Mouse (Mus musculus): ENCODE results near the gene Prrx1. TPM values are rescaled to one million over a fixed set of nuclear protein-coding genes. Genes with fewer than 3 reads are reported as not detected.

The Prrx1 gene
- total RNA-seq, 2 experiments from 2014 or later, result not detected

DNA sequence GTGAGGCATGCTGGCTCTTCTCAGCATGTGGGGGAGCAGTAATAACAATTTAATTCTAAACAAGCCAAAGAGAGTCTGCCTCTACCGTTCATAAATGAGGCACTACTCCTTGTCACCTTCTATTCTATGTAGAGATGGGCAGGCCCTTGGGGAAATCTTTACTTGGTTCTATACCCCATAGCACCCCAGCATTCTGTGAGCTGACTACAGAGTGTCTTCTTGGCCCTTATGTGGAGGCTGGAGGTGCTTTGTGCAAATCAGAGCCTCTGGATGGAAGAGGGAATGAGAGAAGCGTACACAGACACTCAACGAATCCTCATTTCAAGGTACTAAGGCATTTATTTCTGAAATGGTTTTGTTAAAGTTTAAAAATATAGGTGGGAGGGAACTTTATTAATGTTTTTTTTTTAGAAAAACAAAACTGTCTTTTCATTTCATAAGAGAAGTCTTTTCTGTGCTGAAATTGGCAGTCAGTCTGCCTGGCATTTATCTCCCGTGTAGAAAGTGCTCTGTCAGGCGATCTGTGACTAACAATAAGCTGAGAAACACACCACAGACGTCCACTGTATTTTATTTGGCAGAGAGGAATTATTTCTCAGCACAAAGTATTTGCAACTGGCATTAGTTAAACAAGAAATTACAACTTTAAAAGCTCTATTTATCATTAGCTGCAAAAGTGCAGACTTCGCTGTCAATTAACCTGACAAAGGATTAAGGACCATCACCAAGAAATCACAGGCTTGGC lies 33.2 kb downstream of the Prrx1 start:
- ATAC-seq (replicated peaks; ENCODE audit: low FRiP score, poor library complexity, severe bottlenecking), result no peak

DNA sequence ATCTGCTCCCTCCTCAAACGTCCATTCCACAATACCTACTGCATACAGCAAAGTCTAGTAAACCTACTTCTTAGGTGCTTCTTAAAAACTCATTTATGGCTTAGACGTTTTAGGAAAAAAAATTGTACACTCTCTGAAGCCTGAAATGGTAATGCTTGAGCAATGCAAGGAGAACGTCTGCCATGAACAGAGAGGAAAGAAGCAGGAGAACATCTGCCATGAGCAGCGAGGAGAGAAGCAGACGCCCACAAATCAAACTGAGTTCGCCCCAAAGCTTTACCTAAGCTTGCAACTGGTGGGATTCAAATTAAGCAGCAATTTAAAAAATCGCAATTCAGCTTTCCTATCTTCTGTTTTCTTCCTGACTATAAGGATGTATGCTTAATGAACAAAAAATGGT lies 36.4 kb downstream of the Prrx1 start:
- ATAC-seq (replicated peaks; ENCODE audit: low FRiP score, poor library complexity, severe bottlenecking), result no peak

DNA sequence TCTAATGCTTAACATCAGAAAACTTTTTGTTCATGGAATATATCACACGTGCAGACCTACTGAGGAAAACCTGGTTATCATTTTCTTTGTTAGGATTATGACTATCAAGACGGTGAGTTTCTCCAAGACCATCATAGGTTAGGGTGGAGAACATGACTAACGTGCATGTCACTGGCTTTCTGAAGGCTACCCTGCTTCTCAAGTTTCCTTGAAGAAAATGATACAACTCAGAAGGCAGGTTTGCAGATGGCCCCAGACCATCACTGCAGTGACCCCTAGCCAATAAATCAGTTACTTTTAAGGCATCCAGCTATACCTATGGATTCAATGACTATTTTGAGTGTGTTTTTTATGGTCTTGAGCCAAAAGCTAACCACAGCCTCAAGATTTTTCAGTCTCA lies 38.6 kb downstream of the Prrx1 start:
- ATAC-seq (replicated peaks; ENCODE audit: low FRiP score, poor library complexity, severe bottlenecking), result no peak

DNA sequence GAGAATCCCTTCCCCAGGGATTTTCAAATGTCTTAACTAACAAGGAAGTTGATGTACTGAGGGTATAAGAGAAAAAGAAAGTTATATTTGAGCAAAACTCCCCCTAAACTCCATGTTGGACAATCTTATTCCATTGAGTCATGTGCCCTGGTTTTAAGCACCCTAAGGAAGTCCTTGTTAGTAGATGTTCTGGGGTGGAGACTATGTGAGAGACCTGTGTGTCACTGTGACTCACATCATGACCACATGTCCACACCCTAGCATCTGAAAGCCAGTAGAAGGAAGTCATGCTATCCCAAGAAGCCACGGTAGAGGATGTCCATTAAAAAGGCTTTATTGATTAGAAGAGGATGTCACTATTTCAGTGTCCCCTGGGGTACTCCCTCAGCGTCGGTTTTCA lies 40.4 kb downstream of the Prrx1 start:
- no peak for ATAC-seq (replicated peaks; ENCODE audit: low FRiP score, poor library complexity, severe bottlenecking)

DNA sequence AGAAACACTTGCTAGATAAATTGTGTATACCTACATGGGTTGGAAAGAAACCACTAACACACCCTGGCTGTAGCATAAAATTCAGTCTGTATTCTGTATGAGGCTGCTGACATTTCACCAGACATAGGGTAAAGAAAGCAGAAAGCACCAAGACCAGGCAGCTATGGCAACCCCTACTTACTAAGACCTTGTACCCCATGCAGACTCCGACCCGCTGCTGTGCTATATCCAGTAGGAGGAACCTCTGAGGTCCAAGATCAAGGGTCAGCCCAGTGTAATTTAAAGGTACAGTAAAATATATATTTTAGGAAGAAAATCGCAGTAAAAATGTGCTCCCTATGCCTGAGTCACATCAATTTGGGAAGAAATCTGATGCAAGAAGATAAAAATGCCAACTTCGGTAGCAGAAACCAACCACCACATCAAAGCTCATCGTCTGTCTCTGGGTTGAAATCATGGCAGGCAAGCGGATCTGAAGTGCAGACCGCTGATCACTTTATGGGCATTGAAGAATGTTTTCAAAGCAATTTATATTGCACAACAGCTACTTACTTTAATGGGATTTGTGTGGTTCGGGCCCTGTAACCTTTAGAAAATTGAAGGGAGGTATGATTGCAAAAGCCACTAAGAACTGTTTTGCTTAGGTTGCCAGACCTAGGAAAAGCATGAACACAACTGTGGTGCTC lies 46.5 kb downstream of the Prrx1 start:
- no peak for ATAC-seq (replicated peaks; ENCODE audit: low FRiP score, poor library complexity, severe bottlenecking)

DNA sequence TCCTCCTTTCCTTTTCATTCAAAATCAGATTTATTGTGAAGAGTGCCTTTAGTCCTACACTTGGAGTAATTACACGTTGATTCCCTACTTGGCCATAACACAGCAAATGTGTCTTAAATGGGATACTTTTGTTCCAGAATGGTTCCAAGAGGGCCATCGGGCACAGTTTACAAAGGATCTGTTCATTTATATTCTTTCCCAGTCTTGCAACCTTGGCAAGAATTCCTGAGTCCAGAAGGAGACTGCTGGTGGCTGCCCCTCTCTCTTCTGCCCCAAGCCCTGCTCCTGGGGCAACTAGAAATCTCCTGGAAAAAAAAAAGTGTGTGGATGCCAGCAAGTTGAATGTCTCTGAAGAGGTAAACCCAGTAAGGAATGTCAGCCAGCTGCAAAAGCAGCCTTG lies 56.2 kb downstream of the Prrx1 start:
- no peak for ATAC-seq (replicated peaks; ENCODE audit: low FRiP score, poor library complexity, severe bottlenecking)

DNA sequence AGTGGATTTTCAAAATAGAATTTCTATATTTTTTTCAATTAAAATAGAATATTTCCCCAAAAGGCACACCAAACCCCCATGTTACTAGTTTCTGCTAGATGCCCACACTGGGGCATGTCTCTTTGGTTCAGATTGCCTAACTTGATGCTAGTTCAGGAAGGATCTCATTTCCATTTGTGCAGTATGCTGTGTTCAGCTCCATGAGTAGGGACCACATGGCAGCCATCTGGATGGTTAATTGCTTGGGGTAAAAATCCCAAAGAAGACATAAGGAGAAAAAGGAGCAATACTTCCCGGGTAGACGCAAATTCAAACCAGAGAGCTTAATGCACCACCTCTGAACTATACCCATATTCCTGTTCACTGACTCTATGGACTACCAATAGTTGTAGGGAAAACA lies 57.6 kb downstream of the Prrx1 start:
- no peak for ATAC-seq (replicated peaks; ENCODE audit: low FRiP score, poor library complexity, severe bottlenecking)

DNA sequence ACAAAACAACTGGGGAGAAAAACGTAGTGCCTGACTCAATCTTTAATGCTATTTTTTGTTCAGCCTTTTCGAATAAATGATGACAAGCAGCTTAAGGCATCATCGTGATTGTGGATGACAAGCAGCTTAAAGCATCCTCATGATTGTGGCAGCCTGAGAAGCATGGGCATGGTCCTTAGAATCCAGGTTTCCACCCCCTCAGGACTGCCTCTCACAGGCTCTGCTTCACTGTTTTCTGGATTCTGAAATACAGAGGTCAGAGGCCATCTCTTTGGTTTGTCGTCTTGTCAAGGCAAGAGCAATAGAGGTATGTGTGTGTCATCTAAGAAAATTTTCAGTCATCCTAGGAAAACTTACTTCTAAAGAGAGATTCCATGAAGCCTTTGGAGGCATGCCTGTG lies 60.7 kb downstream of the Prrx1 start:
- no peak for ATAC-seq (replicated peaks; ENCODE audit: low FRiP score, poor library complexity, severe bottlenecking)

DNA sequence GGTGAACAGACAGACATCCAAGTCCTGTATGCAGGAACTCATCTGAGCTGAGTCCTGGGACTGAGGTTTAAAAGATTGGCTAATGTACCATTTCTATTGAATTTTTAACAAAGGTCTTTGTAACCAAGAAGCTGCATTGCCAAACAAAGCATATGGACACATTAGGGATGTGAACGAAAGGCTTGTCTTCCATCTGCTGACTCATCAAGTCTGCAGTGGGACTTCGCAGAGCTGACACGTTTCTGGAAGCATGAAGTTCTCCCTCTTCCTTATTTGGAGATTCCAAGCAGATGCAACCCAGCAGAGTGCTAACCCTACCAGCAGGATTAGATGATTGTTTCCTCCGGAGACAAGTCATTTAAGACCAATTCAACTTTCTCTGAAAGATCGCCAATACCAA lies 61.2 kb downstream of the Prrx1 start:
- no peak for ATAC-seq (replicated peaks; ENCODE audit: low FRiP score, poor library complexity, severe bottlenecking)

DNA sequence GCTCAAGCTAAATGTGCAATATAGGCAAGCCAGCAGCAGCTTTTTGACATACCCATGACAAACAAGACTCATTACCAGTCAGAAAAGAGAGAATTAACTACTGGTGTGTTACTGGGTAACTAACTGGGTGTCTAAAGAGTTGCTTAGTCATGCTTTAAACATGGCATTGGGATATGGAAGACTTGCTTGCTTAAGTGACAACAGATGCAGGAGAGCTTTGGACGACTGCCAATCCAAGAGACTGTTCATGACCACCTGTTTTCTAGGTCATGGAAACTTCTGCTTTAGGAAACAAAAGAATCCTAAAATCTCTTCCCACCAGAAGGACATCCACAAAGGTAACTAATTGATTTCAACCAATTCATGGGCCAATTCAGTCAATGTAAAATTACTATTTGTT lies 61.7 kb downstream of the Prrx1 start:
- ATAC-seq (replicated peaks; ENCODE audit: low FRiP score, poor library complexity, severe bottlenecking), result no peak

DNA sequence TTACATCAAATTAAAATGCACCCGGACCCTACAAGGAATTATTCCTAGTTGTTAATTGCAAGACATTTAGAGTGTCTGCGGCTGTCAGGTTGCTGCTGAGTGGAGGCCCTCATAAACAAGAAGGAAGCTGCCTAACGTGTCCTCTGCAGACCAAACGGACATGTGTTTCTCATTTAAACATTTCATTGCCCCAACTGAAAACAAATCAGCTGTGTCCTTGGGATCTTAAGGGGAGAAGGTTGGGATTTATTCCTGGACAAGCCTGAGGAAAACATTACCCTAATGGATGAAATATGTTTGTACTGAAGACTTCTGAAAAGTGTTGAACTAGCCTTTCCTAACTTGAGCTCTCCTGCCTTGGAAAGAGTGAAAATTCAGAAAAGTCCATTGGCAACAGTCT lies 74.6 kb downstream of the Prrx1 start:
- ATAC-seq (replicated peaks; ENCODE audit: low FRiP score, poor library complexity, severe bottlenecking), result no peak

DNA sequence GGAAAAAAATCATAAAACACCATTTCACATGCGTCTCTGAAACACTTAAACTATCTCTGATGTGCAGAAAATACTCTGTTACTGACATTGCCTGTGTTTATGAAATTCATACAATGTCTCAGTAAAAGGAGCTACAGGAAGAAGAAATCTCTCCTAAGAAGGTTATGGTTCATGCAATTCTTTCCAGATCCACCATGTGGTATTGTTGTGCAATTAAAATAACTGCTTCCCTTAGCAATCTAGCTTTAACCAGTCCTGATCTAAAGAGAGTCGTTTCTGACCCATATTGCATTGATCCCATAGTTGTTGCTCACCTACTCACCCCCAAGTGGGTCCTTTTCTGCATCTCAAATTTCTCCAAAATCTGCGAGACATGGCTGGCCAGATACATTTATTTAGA lies 82.3 kb downstream of the Prrx1 start:
- ATAC-seq (replicated peaks; ENCODE audit: low FRiP score, poor library complexity, severe bottlenecking), result no peak

DNA sequence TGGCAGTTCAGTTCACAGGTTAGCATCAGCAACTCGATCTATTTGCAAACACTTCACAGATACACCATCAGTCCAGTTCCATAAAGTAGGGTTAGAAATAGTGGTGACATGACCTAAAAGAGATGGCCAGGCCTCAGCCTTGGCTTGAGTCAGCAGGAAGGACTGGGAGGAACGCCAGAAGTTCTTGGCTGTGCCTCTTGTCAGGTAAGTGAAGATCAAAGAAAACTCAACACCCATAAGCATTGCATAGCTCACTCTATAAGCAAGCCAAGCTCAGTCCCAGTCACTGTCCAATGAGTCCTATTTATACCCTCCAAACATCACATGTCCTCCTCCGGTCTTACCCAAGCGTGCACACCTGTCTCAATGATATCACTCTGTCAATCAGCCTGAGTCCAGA lies 87.2 kb downstream of the Prrx1 start:
- ATAC-seq (replicated peaks; ENCODE audit: low FRiP score, poor library complexity, severe bottlenecking), result no peak

DNA sequence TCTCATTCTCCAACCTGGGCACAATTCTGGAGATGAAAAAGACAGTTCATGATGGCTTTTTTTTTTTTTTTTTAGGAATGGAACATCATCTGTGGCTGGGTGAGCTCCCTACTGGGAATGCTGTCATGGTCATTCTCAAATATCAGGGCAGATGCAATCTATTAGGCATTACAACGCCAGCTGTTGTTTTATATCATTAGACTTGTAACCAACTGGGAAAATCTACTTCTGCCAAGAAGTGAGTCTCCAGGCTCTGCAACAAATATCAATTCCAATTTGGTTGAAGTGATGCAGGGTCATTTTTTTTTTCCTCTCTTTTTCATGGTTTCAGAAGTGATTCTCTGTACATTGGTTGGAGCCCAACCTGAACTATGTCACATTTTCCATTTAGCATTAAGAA lies 91.7 kb downstream of the Prrx1 start:
- ATAC-seq (replicated peaks; ENCODE audit: low FRiP score, poor library complexity, severe bottlenecking), result no peak

DNA sequence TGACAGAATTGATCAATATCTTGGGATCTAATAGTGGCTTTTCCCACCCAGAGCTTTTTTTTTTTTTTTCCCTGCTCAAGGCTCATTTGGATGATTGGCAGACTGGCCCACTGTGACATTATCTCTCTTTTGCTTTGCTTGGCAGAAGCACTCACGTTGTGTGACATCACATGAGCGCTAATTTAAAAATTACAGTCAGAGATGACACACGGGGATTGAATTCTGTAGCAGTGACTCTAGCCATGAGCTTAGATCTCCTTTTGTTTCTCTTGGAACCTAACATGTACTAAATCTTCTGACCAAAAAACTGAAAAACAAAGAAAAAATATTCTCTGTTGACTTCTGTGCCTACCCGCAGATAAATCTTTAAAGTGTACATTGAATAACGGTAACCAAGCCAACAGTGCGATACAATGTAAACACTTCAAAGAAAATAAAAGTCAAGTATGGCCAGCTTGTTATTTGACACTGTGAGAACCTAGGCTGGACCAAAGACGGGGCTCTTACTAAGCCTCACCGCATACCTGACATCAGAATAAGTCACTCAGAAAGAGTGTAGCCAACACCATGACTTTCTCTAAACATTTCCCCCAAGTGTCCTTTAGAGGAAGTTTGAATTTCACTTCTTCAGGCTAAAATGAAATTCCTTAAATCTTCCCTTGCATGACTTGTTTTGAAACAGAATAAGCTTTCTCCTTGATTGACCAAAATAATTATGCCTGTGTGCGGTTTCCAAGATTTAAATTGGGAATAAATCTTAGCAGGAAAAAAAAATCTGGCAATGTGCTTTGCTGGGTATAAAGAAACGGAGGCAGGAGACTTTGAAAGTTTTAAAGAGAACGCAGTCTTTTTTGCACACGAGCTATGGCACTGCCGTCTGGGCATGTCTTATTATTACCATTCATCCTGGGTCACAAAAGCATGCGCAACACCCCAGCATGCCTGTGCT lies 104.3 kb downstream of the Prrx1 start:
- ATAC-seq (replicated peaks; ENCODE audit: low FRiP score, poor library complexity, severe bottlenecking), result no peak

DNA sequence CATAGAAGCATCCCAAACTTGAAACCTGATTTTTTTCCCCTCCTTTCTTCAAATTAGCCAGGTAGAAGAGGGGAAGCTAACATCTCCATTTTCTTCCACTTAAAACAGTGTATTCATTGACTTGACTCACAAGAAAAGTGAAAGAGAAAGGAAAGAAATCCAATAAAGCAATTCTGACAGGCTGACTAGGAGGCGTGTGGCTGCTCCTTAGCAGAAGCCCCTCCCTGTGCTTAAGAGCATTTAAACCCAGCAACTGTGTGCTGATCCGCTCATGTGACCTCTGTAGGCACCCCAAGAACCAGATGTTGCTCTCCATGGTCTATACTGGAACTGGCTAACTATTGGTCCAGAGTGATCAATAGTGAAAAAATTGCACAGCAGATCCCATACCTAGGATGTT lies 114.7 kb downstream of the Prrx1 start:
- ATAC-seq (replicated peaks; ENCODE audit: low FRiP score, poor library complexity, severe bottlenecking), result no peak

DNA sequence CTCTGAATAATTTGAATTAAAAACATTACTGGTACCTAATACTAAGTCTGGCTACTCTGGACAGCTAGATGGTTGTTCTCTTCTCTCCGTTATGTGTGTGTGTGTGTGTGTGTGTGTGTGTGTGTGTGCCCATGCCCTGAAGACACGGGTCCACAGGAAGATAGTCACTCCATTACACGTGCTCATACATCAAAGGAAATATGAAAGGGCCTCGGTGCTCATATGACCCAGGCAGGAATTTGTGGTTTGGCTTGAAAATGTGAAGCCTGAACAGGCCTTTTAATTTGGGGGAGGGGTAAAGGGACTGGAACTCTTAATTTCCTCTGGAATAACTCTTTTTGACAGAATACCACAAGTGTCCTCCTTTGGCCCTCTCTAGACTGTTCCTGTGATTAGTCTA lies 115.5 kb downstream of the Prrx1 start:
- ATAC-seq (replicated peaks; ENCODE audit: low FRiP score, poor library complexity, severe bottlenecking), result no peak
